Mouse (Mus musculus) MEL (cell line): ENCODE measurements around the gene Naa15. TPM values are rescaled to one million over a fixed set of nuclear protein-coding genes. Genes with fewer than 3 reads are reported as not detected.

Experiments
- DNase-seq: peaks from one replicate; pipeline ENCODE4 v3.0.0; 2011; ENCODE audit warnings: low read depth, low spot score
- H3K27ac ChIP-seq: 2 replicates; pipeline ENCODE4 v1.5.1; 2012; ENCODE audit warnings: low read depth, mild to moderate bottlenecking, control low read depth, low read length, moderate library complexity; ENCODE audit not compliant: control insufficient read depth
- H3K27me3 ChIP-seq, 2 experiments: fragments of 150-350 bp in 1 of 2; sonication (generic) in 1 of 2; 2 replicates each; pipeline ENCODE4 v1.6.1; 2012; ENCODE audit warnings: low read length in 2 of 2, mild to moderate bottlenecking in 2 of 2, improper control_type of control experiment in 1 of 2, moderate library complexity in 1 of 2; ENCODE audit not compliant: insufficient read depth in 2 of 2, control insufficient read depth in 1 of 2
- H3K36me3 ChIP-seq, 2 experiments: 2 replicates each; pipeline ENCODE4 v1.6.1; 2012 to 2014; ENCODE audit warnings: low read length in 2 of 2, improper control_type of control experiment in 1 of 2, inconsistent platforms in 1 of 2, mild to moderate bottlenecking in 1 of 2; ENCODE audit not compliant: insufficient read depth in 2 of 2, control insufficient read depth in 1 of 2
- H3K4me1 ChIP-seq, 2 experiments: fragments of 150-350 bp in 1 of 2; sonication (generic) in 1 of 2; 2 replicates each; pipeline ENCODE4 v1.6.1; 2012; ENCODE audit warnings: low read length in 2 of 2, improper control_type of control experiment in 1 of 2, mild to moderate bottlenecking in 1 of 2; ENCODE audit not compliant: insufficient read depth in 2 of 2, control insufficient read depth in 1 of 2
- H3K4me3 ChIP-seq, 2 experiments: fragments of 150-350 bp in 1 of 2; sonication (generic) in 1 of 2; 2 replicates each; pipeline ENCODE4 v1.5.1; 2012; ENCODE audit warnings: low read depth in 2 of 2, low read length in 2 of 2, mild to moderate bottlenecking in 2 of 2, moderate library complexity in 2 of 2, control low read depth in 1 of 2, improper control_type of control experiment in 1 of 2; ENCODE audit not compliant: control insufficient read depth in 1 of 2, insufficient read depth in 1 of 2
- H3K79me2 ChIP-seq: 2 replicates; pipeline ENCODE4 v1.6.1; 2012; ENCODE audit warnings: mild to moderate bottlenecking, low read length, moderate library complexity; ENCODE audit not compliant: control insufficient read depth, poor library complexity, insufficient read depth
- H3K9ac ChIP-seq: 2 replicates; pipeline ENCODE4 v1.6.1; 2012; ENCODE audit warnings: low read depth, mild to moderate bottlenecking, control low read depth, low read length, moderate library complexity; ENCODE audit not compliant: control insufficient read depth, poor library complexity, severe bottlenecking
- H3K9me3 ChIP-seq: fragments of 150-350 bp; sonication (generic); replicated peaks from 2 replicates; pipeline ENCODE4 v1.6.1; 2012; ENCODE audit warnings: mild to moderate bottlenecking, low read length, improper control_type of control experiment, moderate library complexity; ENCODE audit not compliant: insufficient read depth
- BHLHE40 ChIP-seq: IDR thresholded peaks from 2 replicates; pipeline ENCODE4 v1.6.1; 2012; ENCODE audit warnings: low read depth, mild to moderate bottlenecking, inconsistent platforms, low read length, improper control_type of control experiment, borderline replicate concordance
- ELF1 ChIP-seq: IDR thresholded peaks from 2 replicates; pipeline ENCODE4 v1.6.1; 2014; ENCODE audit warnings: low read depth, mild to moderate bottlenecking, inconsistent platforms, low read length, improper control_type of control experiment, moderate library complexity
- EP300 ChIP-seq, 2 experiments: IDR thresholded peaks; 2 replicates each; pipeline ENCODE4 v1.6.1; 2011; ENCODE audit warnings: improper control_type of control experiment in 2 of 2, low read length in 2 of 2, low read depth in 1 of 2, mild to moderate bottlenecking in 1 of 2
- MAFK ChIP-seq: IDR thresholded peaks from 2 replicates; pipeline ENCODE4 v1.6.1; 2011; ENCODE audit warnings: low read depth, mild to moderate bottlenecking, low read length, improper control_type of control experiment, borderline replicate concordance
- MAX ChIP-seq: IDR thresholded peaks from 2 replicates; pipeline ENCODE4 v1.6.1; 2011; ENCODE audit warnings: low read length, improper control_type of control experiment
- MYB ChIP-seq: IDR thresholded peaks from 2 replicates; pipeline ENCODE4 v1.6.1; 2011; ENCODE audit warnings: mild to moderate bottlenecking, low read depth, low read length, improper control_type of control experiment
- MYC ChIP-seq: IDR thresholded peaks from 2 replicates; pipeline ENCODE4 v1.6.1; 2011; ENCODE audit warnings: low read depth, mild to moderate bottlenecking, low read length, improper control_type of control experiment, moderate library complexity
- NRF1 ChIP-seq: IDR thresholded peaks from 2 replicates; pipeline ENCODE4 v1.6.1; 2014; ENCODE audit warnings: low read depth, mild to moderate bottlenecking, inconsistent platforms, low read length, improper control_type of control experiment, moderate library complexity; ENCODE audit not compliant: poor library complexity, insufficient read depth, severe bottlenecking
- POLR2AphosphoS2 ChIP-seq: IDR thresholded peaks from 2 replicates; pipeline ENCODE4 v1.6.1; 2011; ENCODE audit warnings: low read length, improper control_type of control experiment
- RAD21 ChIP-seq: IDR thresholded peaks from 2 replicates; pipeline ENCODE4 v1.6.1; 2011; ENCODE audit warnings: mild to moderate bottlenecking, low read depth, low read length, improper control_type of control experiment
- TBP ChIP-seq: IDR thresholded peaks from 2 replicates; pipeline ENCODE4 v1.8.0; 2011; ENCODE audit warnings: low read depth, low read length, improper control_type of control experiment
- TCF12 ChIP-seq: IDR thresholded peaks from 2 replicates; pipeline ENCODE4 v1.6.1; 2014; ENCODE audit warnings: low read depth, mild to moderate bottlenecking, inconsistent platforms, low read length, improper control_type of control experiment, moderate library complexity
- UBTF ChIP-seq: IDR thresholded peaks from 2 replicates; pipeline ENCODE4 v1.6.1; 2012; ENCODE audit warnings: low read depth, mild to moderate bottlenecking, inconsistent platforms, low read length, improper control_type of control experiment, moderate library complexity, borderline replicate concordance; ENCODE audit not compliant: insufficient read depth
- USF1 ChIP-seq: IDR thresholded peaks from 2 replicates; pipeline ENCODE4 v1.6.1; 2014; ENCODE audit warnings: low read depth, mild to moderate bottlenecking, inconsistent platforms, low read length, improper control_type of control experiment, moderate library complexity
- USF2 ChIP-seq, 2 experiments: IDR thresholded peaks; 2 replicates each; pipeline ENCODE4 v1.6.1; 2011 to 2012; ENCODE audit warnings: improper control_type of control experiment in 2 of 2, low read length in 2 of 2, borderline replicate concordance in 1 of 2, inconsistent platforms in 1 of 2, low read depth in 1 of 2, mild to moderate bottlenecking in 1 of 2; ENCODE audit not compliant: insufficient read depth in 1 of 2
- ZC3H11A ChIP-seq: IDR thresholded peaks from 2 replicates; pipeline ENCODE4 v1.6.1; 2012; ENCODE audit warnings: low read depth, mild to moderate bottlenecking, inconsistent platforms, low read length, improper control_type of control experiment
- ZNF384 ChIP-seq: IDR thresholded peaks from 2 replicates; pipeline ENCODE4 v1.6.1; 2012; ENCODE audit warnings: low read depth, mild to moderate bottlenecking, inconsistent platforms, low read length, improper control_type of control experiment
- polyA plus RNA-seq, 2 experiments: library from polyadenylated mRNA; stranded (reverse) in 1 of 2; unstranded in 1 of 2; fragments of >175 nt in 1 of 2; fragments of >200 nt in 1 of 2; gene quantifications; 2 replicates each; pipeline versions ENCODE4 v1.2.1 to v1.2.4; 2012; ENCODE audit warnings: low replicate concordance in 2 of 2, low read depth in 1 of 2; ENCODE audit not compliant: insufficient read length in 2 of 2, insufficient read depth in 1 of 2, missing spikeins in 1 of 2
- total RNA-seq: library from RNA; depleted of rRNA; stranded (reverse); fragments of 300-350 nt; gene quantifications from 2 replicates; pipeline ENCODE4 v1.2.3, GENCODE M21; 2012

Naa15 gene
- total and polyA plus RNA-seq, 3 experiments = 36.6 to 558 (median 61.6) TPM

DNA sequence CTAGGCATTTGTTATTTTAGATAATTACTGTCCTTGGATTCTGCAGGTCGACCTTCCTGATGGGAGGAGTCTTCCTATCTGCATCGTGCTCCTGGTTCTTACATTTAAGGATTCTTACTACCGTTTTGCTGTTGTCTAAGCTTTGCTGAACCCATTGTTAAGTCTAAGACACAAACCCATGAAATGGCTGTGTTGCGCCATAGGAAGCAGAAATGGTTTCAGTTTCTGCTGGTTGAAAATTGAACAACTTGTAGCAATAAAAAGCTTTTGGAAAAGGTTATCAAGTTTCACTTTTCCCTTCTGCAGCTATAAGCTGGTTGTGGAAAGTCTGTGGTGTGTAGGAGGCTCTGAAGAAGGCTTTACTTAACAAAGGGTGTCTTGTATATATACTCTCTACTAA lies 60.8 kb downstream of the Naa15 start:
- no peak overlapping the region for H3K27ac ChIP-seq
- H3K4me3 ChIP-seq = no peak overlapping the region
- 0 out of 2 replicates have a peak, but pooled peaks have one; percentile 20 for TF ChIP-seq POLR2AphosphoS2
- TF ChIP-seq ZNF384 = no peak
- TF ChIP-seq TCF12 = no peak
- TF ChIP-seq TBP = no peak
- no peak for TF ChIP-seq RAD21
- no peak for TF ChIP-seq BHLHE40
- H3K79me2 ChIP-seq = no peaks in the 10 kb centered on the region
- DNase-seq = no peak
- H3K27me3 ChIP-seq = no peaks in the 10 kb centered on the region
- H3K4me1 ChIP-seq = no peaks in the 10 kb centered on the region
- H3K9ac ChIP-seq = no peak overlapping the region
- H3K9me3 ChIP-seq = no peaks in the 10 kb centered on the region
- peaks cover 0 to 28% of the 10 kb centered on the region in 2 experiments; a peak in 2 of 4 replicates for H3K36me3 ChIP-seq

GRCm38 (mm10) chr3:51479893-51480292 lies 64.9 kb downstream of the Naa15 start:
- Histone ChIP-seq H3K79me2 (peaks cover 4% of the 10 kb centered on the region), H3K9me3 (no peaks in the 10 kb centered on the region), H3K9ac (no peak overlapping the region), H3K27ac (no peak overlapping the region), H3K27me3 (no peaks in the 10 kb centered on the region), H3K36me3 (peaks cover 0 to 4% of the 10 kb centered on the region in 2 experiments; a peak in 2 of 4 replicates), H3K4me3 (no peak overlapping the region), H3K4me1 (peaks cover 0 to 3% of the 10 kb centered on the region in 2 experiments; a peak in 1 of 4 replicates)
- DNase-seq = no peak
- TF ChIP-seq ZC3H11A (no peak), POLR2AphosphoS2 (no peak; the same call in 1 of the 2 replicates), MYC (no peak), ELF1 (no peak), MYB (no peak), MAX (no peak), USF2 (IDR thresholded peaks at IDR 0.05; ENCODE audit: borderline replicate concordance in 1 of 2, insufficient read depth in 1 of 2, low read depth in 1 of 2, low read length in 2 of 2) (no peak), USF1 (no peak), EP300 (IDR thresholded peaks at IDR 0.05; ENCODE audit: low read depth in 1 of 2, low read length in 2 of 2) (no peak), MAFK (no peak), UBTF (no peak), NRF1 (no peak)
